Mouse (Mus musculus) liver, embryonic 14.5 days (tissue): ENCODE measurements at regions not wholly inside any gene's neighbourhood (a gene's known extent, or its start where the extent isn't known, plus 50 kb on each side); places are given as distances from the start of the nearest gene placed in this dataset.

ENCODE experiments used
- CTCF ChIP-seq: IDR thresholded peaks from 2 replicates; pipeline ENCODE4 v1.5.1; 2016; ENCODE audit warnings: antibody characterized with exemption, low read depth, control low read depth
- EP300 ChIP-seq: IDR thresholded peaks from 2 replicates; pipeline ENCODE4 v1.6.1; 2016; ENCODE audit warnings: antibody characterized with exemption, low read depth

GRCm38 (mm10) chr2:92723618-92724263 lies 124.2 kb downstream of the Chst1 start:
- TF ChIP-seq EP300 (no peak), CTCF (no peak)
